Mouse (Mus musculus): ENCODE measurements around the gene Camk1d.

The Camk1d gene

DNA sequence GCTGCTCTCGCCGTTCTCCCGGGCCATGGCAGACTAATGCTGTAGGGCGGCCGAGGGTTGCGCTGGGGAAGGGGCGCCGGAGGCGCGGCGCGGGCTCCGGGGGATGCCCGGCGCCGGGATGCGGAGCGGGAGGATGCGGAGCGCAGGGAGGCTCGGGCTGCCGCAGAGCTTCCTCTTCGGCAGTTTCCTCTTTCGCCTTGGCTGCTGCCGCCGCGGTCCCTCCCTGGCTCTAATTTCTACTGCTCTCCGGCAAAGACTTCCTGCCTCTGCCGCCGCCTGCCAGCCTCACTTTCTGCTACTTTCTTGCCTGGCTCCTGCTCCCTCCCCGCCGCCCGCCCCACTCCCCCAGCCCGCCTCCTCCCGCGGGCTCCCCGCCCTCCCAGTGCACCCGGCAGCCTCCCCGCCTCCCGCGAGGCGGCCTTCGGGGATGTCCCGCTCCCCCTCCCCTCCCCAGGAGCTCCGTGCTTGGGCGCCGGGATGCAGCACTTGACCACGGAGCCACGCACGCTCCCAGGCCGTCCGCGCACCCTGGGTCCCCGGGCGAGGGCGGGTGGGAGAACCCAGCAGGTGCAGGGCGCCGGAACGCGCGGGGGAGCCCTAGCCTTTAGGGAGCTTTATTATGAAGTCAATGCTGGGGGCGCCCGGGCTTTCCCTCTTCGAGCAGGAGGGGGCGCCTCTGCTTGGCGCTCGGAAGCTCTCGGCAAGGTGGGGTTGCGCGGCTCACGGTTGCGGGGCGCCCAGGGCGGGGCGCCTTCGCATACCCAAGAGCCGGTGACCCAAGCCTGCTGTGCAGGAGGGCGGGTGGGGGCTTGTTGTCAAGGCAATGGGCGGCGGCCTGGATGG is at the start of gene Camk1d:
Camk1d (minus strand) TSS at position 305 of the 843 bp plus-strand sequence.
- H3K36me3 ChIP-seq (ENCODE audit: control insufficient read depth, insufficient read depth, low read length, poor library complexity, severe bottlenecking), result no peaks in the 10 kb centered on the region
- peak; percentile 87 for DNase-seq (ENCODE audit: low read depth, low spot score)
- H3K27me3 ChIP-seq (ENCODE audit: control insufficient read depth, insufficient read depth, low read length, poor library complexity, severe bottlenecking), result no peaks in the 10 kb centered on the region

DNA sequence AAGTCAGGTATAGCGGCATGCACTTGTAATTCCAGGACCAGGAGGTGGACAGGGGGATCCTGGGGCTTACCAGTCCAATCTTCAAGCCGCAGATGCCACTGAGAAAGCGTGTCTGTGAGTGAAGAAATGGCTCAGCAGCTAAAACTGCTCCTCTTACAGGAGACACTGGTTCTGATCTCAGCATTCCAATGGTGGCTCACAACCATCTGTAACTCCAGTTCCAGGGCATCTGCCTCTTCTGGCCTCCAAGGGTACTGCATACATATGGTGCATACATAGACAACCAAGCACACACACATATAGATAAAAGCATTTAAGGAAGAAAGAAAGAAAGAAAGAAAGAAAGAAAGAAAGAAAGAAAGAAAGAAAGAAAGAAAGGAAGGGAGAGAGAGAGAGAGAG is 47.7 kb upstream of the Camk1d start:
- Histone ChIP-seq H3K36me3 (ENCODE audit: control insufficient read depth, insufficient read depth, low read length, poor library complexity, severe bottlenecking) (no peaks in the 10 kb centered on the region), H3K27me3 (ENCODE audit: control insufficient read depth, insufficient read depth, low read length, poor library complexity, severe bottlenecking) (no peaks in the 10 kb centered on the region)
- no peak for DNase-seq (ENCODE audit: low read depth, low spot score)

DNA sequence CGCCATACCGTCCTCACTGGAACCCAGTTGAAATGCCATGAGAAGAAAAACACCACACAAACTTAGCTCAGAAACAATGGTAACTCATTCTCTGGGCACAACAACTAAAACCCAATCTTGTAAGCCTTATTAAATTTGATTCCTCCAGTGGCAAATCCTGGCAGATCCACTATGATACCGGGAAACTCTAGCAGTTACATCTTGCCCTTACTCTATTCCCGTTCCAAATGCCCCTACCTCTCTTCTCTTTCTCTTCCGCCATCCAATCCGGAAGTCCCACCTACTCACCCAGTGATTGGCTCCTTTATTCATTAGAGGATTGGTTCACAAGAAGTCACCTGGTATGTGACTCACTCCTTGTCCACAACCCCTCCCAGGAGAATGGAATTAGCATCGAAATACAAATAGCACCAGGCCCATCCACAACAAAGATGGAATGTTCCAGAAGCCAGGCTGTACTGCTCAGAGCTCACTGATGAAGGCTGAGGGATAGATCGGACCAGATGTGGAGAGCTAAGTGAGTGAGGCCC is 46.2 kb upstream of the Camk1d start:
- DNase-seq (ENCODE audit: low read depth, low spot score), result no peak
- Histone ChIP-seq H3K36me3 (ENCODE audit: control insufficient read depth, insufficient read depth, low read length, poor library complexity, severe bottlenecking) (no peaks in the 10 kb centered on the region), H3K27me3 (ENCODE audit: control insufficient read depth, insufficient read depth, low read length, poor library complexity, severe bottlenecking) (no peaks in the 10 kb centered on the region)

DNA sequence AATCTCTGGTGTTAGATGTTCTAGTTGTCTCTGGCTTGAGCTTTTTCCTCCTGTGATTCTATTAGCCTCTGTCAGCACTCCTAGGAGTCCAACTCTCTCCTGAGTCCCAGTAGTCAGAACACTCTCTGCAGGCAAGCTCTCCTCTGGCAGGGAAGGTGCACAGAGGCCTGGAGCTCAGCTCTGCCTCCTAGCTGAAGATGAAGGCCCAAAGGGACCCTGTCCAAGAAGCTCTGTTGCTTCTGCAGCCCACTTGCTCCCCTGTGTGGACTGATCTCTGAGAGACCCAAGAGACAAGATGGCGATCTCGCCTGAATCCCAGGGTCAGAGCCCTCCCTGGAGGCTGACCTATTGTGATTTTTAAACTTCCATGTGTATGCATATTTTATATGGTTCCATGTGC is 44.3 kb upstream of the Camk1d start:
- Histone ChIP-seq H3K27me3 (ENCODE audit: control insufficient read depth, insufficient read depth, low read length, poor library complexity, severe bottlenecking) (no peaks in the 10 kb centered on the region), H3K36me3 (ENCODE audit: control insufficient read depth, insufficient read depth, low read length, poor library complexity, severe bottlenecking) (no peaks in the 10 kb centered on the region)
- DNase-seq (ENCODE audit: low read depth, low spot score), result no peak

DNA sequence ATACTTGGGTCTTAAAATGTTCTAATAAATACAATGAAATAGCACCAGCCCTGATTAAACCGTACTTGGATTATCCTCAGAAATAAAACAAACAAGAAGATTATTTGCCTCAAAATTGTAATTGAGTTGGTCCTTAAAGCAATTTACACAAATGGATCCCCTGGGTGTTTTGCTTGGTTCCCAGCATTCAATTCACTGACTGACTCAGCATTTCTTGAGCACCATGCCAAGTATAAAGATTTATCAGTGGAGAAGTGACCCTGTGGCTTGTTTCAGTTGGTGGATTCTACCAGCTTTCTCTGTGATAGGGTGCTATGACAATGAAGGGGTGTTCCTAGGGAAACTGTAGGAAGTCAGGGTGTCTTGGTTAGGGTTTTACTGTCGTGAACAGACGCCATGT is 36.6 kb upstream of the Camk1d start:
- H3K36me3 ChIP-seq (ENCODE audit: control insufficient read depth, insufficient read depth, low read length, poor library complexity, severe bottlenecking), result no peaks in the 10 kb centered on the region
- H3K27me3 ChIP-seq (ENCODE audit: control insufficient read depth, insufficient read depth, low read length, poor library complexity, severe bottlenecking), result no peaks in the 10 kb centered on the region
- DNase-seq (ENCODE audit: low read depth, low spot score), result no peak

DNA sequence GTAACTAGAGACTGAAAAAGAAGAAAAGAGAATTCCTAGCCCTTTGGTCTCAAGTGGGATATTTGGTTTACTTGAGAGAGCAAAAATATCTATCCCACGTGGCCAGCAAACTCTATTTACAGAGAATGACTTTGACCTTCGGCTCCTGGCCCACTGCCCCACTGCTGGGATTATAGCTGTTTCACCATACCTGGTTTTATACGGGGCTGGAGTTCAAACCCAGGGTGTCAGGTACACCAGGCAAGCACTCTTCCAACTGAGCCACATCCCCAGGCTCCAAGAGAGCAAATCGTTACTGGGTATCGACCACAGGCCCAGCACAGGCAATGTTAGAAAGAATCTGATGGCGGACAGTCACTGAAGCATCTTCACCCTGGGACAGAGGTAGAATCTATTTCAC is 34.9 kb upstream of the Camk1d start:
- Histone ChIP-seq H3K36me3 (ENCODE audit: control insufficient read depth, insufficient read depth, low read length, poor library complexity, severe bottlenecking) (no peaks in the 10 kb centered on the region), H3K27me3 (ENCODE audit: control insufficient read depth, insufficient read depth, low read length, poor library complexity, severe bottlenecking) (no peaks in the 10 kb centered on the region)
- DNase-seq (ENCODE audit: low read depth, low spot score), result no peak

DNA sequence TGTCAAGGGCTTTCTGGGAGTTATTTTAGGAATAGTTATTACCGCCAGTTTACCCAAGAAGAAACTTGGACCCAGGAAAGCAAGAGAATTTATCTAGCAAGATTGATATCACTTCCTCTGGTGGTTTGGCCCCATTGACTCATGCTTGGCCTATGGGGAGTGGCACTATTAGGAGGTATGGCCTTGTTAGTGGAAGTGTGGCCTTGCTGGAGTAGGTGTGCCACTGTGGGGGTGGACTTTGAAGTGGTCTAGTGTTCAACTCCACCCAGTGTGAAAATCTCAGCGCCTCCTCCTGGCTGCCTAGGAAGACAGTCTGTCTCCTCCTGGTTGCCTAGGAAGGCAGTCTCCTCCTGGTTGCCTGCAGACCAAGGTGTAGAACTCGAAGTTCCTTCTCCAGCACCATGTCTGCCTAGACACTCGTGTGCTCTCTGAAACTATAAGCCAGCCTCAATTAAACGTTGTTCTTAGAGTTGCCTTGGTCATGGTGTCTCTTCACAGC is 33.3 kb upstream of the Camk1d start:
- H3K36me3 ChIP-seq (ENCODE audit: control insufficient read depth, insufficient read depth, low read length, poor library complexity, severe bottlenecking), result no peaks in the 10 kb centered on the region
- DNase-seq (ENCODE audit: low read depth, low spot score), result no peak
- no peaks in the 10 kb centered on the region for H3K27me3 ChIP-seq (ENCODE audit: control insufficient read depth, insufficient read depth, low read length, poor library complexity, severe bottlenecking)

DNA sequence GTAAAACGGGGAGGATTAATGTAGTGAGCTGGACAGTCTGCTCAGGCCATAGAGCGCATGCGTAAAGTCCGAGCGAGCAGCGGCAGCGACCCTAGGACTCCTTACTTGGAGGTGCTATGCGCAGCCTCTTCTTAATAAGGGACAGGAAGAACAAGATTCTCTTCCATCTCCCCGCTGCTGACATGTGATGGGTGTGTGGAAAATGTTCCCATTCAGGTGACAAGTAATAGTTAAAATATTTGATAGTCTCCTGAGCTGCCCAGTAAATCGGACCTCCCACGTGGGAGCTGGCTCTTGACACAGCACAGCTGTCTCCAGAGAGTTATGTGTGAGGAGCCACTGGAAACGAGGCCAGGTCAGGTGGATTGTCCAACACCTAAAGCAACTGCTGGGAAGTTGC is 32.2 kb upstream of the Camk1d start:
- no peak for DNase-seq (ENCODE audit: low read depth, low spot score)

DNA sequence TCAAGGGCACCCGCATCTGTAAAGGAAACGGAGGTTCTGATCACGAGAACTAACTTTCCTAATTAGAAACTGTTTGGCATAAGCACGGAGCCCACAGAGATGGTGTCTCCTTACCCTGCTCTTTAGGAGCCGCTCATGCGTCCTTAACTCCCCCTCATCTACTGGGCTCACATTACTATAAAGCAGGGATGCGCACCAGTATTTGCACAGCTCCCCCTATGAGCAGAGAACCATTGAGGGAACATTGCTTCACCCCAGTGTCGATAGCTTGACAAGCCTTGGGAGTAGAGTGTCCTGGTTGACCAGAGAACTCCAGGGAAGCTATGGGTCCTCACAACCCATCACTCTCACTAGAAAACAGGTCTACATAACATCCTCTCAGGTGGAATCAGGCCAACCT is 29.6 kb upstream of the Camk1d start:
- no peak for DNase-seq (ENCODE audit: low read depth, low spot score)
- Histone ChIP-seq H3K36me3 (ENCODE audit: control insufficient read depth, insufficient read depth, low read length, poor library complexity, severe bottlenecking) (no peaks in the 10 kb centered on the region), H3K27me3 (ENCODE audit: control insufficient read depth, insufficient read depth, low read length, poor library complexity, severe bottlenecking) (no peaks in the 10 kb centered on the region)

More for the DNA sequence above, 32.2 kb upstream of the Camk1d start:
- H3K36me3 ChIP-seq (ENCODE audit: control insufficient read depth, insufficient read depth, low read length, poor library complexity, severe bottlenecking), result no peaks in the 10 kb centered on the region
- H3K27me3 ChIP-seq (ENCODE audit: control insufficient read depth, insufficient read depth, low read length, poor library complexity, severe bottlenecking), result no peaks in the 10 kb centered on the region

DNA sequence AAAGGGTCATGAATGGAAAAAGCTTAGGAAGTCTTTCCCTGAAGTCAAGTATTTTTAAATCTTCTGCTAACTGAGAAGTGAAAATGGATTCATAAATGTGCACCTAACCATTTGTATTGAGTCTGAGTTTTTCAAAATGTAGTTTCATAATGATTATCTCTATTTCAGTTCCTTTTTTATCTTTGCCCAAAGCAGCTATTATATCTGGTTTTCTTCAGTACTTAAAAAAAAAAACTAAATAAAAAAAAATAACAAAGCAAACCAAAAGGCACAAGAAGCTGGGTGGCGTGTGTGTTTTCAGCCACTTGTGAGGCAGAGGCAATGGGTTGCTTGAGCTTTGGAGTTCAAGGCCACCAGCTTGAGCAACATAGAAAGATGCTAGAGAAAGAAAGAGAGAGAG is 26.6 kb upstream of the Camk1d start:
- Histone ChIP-seq H3K36me3 (ENCODE audit: control insufficient read depth, insufficient read depth, low read length, poor library complexity, severe bottlenecking) (no peaks in the 10 kb centered on the region), H3K27me3 (ENCODE audit: control insufficient read depth, insufficient read depth, low read length, poor library complexity, severe bottlenecking) (no peaks in the 10 kb centered on the region)
- peak; percentile 43 for DNase-seq (ENCODE audit: low read depth, low spot score)

DNA sequence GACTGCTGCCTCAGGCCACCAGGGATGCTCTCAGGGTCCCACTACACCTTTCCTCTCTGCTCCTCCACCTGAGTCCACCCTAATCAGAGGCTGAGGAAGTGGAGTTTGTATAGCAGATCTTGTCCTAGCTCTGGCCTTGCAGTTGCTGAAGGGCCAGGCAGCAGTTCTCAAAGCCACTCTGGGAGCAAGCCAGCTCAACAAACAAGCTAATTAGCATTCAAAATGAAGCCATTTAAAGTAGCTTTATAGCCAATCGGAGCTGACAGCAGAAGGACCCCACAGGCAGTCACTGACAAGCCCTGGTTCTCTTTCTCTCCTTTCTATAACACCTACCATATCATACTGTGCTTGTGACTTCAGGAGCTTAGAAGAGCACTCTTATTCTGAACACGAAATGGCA is 21.6 kb upstream of the Camk1d start:
- Histone ChIP-seq H3K36me3 (ENCODE audit: control insufficient read depth, insufficient read depth, low read length, poor library complexity, severe bottlenecking) (no peaks in the 10 kb centered on the region), H3K27me3 (ENCODE audit: control insufficient read depth, insufficient read depth, low read length, poor library complexity, severe bottlenecking) (no peaks in the 10 kb centered on the region)
- no peak for DNase-seq (ENCODE audit: low read depth, low spot score)

DNA sequence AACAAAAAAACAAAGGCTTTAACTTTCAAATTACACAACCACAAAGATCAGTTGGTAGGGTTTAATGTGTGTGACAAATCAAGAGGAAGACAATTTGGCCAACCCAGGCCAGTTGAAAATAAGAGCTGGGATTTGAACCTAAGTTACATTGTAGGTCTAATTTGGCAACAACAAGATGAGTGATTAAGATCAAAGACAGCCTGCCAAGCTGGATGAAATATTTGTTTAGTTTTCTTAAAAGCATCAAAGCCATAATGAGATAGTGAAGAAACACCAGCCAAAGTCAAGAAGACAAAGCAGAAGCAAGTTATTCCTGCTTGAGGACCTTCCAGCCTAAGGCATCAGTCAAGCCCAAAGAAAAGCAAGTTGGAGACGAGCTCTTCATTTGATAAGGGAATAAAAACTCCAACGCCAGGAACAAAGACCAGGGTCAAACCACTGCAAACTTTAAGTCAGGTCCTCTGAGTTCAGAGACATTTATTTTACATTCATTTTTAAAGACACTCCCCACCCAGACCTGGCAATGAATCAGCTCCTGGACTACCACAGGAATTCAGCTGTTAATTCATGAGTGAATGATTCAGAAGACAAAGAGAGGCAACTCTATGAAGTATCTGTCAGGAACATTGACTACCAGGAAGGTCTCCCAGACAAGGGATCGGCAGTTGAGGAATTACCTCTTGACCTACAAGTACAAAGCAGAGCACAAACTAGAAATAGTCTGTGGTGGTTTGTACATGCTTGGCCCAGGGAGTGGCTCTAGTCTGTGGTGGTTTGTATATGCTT is 19.2 kb upstream of the Camk1d start:
- no peaks in the 10 kb centered on the region for H3K36me3 ChIP-seq (ENCODE audit: control insufficient read depth, insufficient read depth, low read length, poor library complexity, severe bottlenecking)
- no peaks in the 10 kb centered on the region for H3K27me3 ChIP-seq (ENCODE audit: control insufficient read depth, insufficient read depth, low read length, poor library complexity, severe bottlenecking)
- no peak for DNase-seq (ENCODE audit: low read depth, low spot score)

DNA sequence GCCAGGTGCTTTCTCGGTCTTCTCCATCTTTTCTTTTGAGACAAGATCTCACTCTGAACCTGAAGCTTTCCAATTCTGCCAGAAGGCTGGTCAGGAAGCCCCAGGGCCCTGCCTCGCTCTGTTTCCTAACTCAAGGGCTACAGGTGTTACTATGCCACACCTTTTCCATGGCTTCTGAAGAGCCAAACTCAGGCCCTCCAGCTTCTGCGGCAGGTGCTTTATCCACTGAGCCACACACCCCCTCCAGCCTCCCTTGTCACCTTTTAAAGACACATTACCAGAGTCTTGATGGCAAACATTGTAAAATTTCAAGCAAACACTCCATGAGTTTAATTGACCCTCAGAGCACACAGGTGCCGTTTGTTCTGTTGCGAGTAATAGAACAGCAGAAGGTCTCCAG is 17.7 kb upstream of the Camk1d start:
- Histone ChIP-seq H3K36me3 (ENCODE audit: control insufficient read depth, insufficient read depth, low read length, poor library complexity, severe bottlenecking) (no peaks in the 10 kb centered on the region), H3K27me3 (ENCODE audit: control insufficient read depth, insufficient read depth, low read length, poor library complexity, severe bottlenecking) (no peaks in the 10 kb centered on the region)
- DNase-seq (ENCODE audit: low read depth, low spot score), result no peak

DNA sequence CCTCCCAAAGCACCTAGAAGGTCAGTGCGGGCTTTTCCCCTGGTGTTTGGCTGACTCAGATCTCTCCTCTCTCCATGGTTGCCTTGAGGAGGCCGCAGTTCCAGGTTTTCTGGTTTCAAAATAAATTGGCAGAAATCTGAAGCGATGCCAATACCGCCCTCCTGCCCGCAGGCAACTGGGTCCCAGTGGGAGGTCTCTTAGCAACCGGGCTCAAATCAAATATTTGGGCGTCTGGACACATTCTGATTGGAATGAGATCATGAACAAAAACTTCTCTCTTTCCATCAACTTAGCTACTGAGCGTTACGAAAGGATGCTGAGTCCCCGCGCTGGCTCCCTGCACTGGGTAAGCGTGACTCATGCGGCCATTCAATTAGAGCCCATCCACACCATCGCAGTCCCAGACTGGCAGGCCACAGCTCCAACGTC is 16.1 kb upstream of the Camk1d start:
- Histone ChIP-seq H3K36me3 (ENCODE audit: control insufficient read depth, insufficient read depth, low read length, poor library complexity, severe bottlenecking) (no peaks in the 10 kb centered on the region), H3K27me3 (ENCODE audit: control insufficient read depth, insufficient read depth, low read length, poor library complexity, severe bottlenecking) (no peaks in the 10 kb centered on the region)
- no peak for DNase-seq (ENCODE audit: low read depth, low spot score)

DNA sequence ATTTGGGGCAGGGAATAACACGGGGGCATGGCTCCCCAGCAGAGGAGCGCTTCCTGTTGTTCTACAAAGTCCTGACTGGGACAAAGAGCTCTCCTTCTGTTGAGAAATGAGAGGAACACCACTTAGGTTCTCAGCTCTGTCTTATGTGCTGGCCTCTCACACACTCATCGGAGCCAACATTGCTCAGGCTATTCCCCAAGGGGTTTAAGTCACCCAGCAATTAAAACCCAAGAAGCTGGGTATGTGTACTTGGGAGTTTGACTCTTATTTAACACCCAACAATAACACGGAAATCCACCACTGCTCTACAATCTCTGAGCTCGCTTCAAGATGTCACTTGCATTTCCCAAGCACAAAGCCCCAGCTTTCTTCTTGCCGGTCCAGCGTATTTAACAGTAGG is 15.6 kb upstream of the Camk1d start:
- H3K36me3 ChIP-seq (ENCODE audit: control insufficient read depth, insufficient read depth, low read length, poor library complexity, severe bottlenecking), result no peaks in the 10 kb centered on the region
- no peak for DNase-seq (ENCODE audit: low read depth, low spot score)
- H3K27me3 ChIP-seq (ENCODE audit: control insufficient read depth, insufficient read depth, low read length, poor library complexity, severe bottlenecking), result no peaks in the 10 kb centered on the region
